Mouse (Mus musculus): ENCODE measurements around the gene Pappa2.

- TF ChIP-seq CTCF (IDR thresholded peaks at IDR 0.05; ENCODE audit: extremely low read depth, insufficient read depth, low read length) (no peak), POLR2A (IDR thresholded peaks at IDR 0.05; ENCODE audit: extremely low read depth, insufficient read depth, low read length) (no peak)
These were observed 63.2 kb downstream of the Pappa2 start for GRCm38 (mm10) chr1:158917067-158917466.

Data from cortical plate, adult 2 months (tissue).